In the genomic region with DNA sequence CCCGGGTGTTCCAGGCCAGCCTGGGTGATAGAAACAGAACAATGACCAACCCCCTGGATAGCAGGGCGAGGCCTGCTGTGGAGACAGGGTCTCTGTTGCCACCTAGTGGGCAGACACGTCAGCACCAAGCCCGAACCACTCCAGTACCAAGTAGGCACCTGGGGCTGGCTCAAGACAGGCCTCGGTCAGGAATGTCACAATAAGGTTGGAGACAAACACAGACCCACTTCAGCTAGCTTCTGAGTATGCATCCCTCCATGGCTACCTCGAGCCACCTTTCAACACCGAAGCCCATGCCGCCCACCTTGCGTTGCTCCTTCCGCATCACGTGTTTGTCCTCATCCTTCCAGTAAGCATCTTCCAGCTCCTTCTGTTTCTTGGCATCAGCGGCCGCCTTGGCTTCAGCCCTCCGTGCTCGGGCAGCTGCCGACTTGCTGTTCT, we compare ENCODE assay signal across 9 mouse cellular contexts. TPM values are rescaled to one million over a fixed set of nuclear protein-coding genes. Genes with fewer than 3 reads are reported as not detected.
DNase-seq lines count a peak whose midpoint lies in the region; ATAC-seq lines count a peak whose summit lies in the region.
"Had no signal": no experiment of that assay in that cellular context is flagged by ENCODE, and none has a peak within 500 bp of the region (broad histone marks: within the 10 kb centered on the region; RNA-seq: fewer than 3 reads in every experiment).

No protein-coding gene starts in this region.

- H3K4me2 ChIP-seq in limb, embryonic 11.5 days (ENCODE audit: low read depth, severe bottlenecking) = 0 out of 2 replicates have a peak overlapping the region, but pooled peaks have one; percentile 52
- peak overlapping the region; percentile 34; the same call in 1 of the 2 replicates for H3K4me2 ChIP-seq in midbrain, embryonic 14.5 days (ENCODE audit: low read length)

- no peak overlapping the region for H3K9ac ChIP-seq in limb, embryonic 11.5 days (ENCODE audit: low read length)
- peak overlapping the region; percentile 13 for H3K9ac ChIP-seq in midbrain, embryonic 14.5 days (replicated peaks; ENCODE audit: low read length)
- H3K9ac ChIP-seq: stomach, embryonic 15.5 days had no signal

- no peak overlapping the region for H3K4me3 ChIP-seq in limb, embryonic 11.5 days (ENCODE audit: low read depth, low read length)
- H3K4me3 ChIP-seq in midbrain, embryonic 14.5 days (replicated peaks; ENCODE audit: low read depth, low read length) = no peak overlapping the region

- 49% methylated on average over 16 of the region's 16 CpGs for WGBS in limb, embryonic 11.5 days
- 49% methylated on average over 16 of the region's 16 CpGs for WGBS in midbrain, embryonic 14.5 days

- no peak overlapping the region for H3K27ac ChIP-seq in limb, embryonic 11.5 days (replicated peaks; ENCODE audit: low read depth, low read length)
- H3K27ac ChIP-seq in midbrain, embryonic 14.5 days (replicated peaks; ENCODE audit: low read depth, low read length) = peak overlapping the region; percentile 81

- DNase-seq in ovary, adult 18-20 months (ENCODE audit: low spot score) = peak; percentile 62
- no peak for DNase-seq in ovary, postnatal 10 days (ENCODE audit: low spot score)
- peak; percentile 86 for DNase-seq in embryo, embryonic 11 days
- peak; percentile 64 for DNase-seq in gastrocnemius, postnatal 25 days
- peak; percentile 85 for DNase-seq in kidney, adult 18-20 months
- DNase-seq in limb, embryonic 11.5 days (ENCODE audit: low spot score) = peak; percentile 83
- DNase-seq in midbrain, embryonic 14.5 days = peak; percentile 91
- DNase-seq in spleen, adult 18-20 months = peak; percentile 63 to 77

- H3K9me3 ChIP-seq in limb, embryonic 11.5 days (ENCODE audit: control insufficient read depth, low read length) = no peaks in the 10 kb centered on the region
- H3K9me3 ChIP-seq in midbrain, embryonic 14.5 days (ENCODE audit: control insufficient read depth, low read length) = no peaks in the 10 kb centered on the region
- H3K9me3 ChIP-seq: stomach, embryonic 15.5 days had no signal

- peaks cover 21% of the 10 kb centered on the region for H3K4me1 ChIP-seq in limb, embryonic 11.5 days (ENCODE audit: control insufficient read depth, insufficient read depth, low read length)
- peaks cover 33% of the 10 kb centered on the region for H3K4me1 ChIP-seq in midbrain, embryonic 14.5 days (ENCODE audit: control insufficient read depth, insufficient read depth, low read length)

- no peaks in the 10 kb centered on the region for H3K27me3 ChIP-seq in limb, embryonic 11.5 days (ENCODE audit: control insufficient read depth, insufficient read depth, low read length)
- no peaks in the 10 kb centered on the region for H3K27me3 ChIP-seq in midbrain, embryonic 14.5 days (ENCODE audit: control insufficient read depth, insufficient read depth, low read length)
- H3K27me3 ChIP-seq: stomach, embryonic 15.5 days had no signal

- no peak for ATAC-seq in limb, embryonic 11.5 days (ENCODE audit: insufficient number of reproducible peaks, low FRiP score, low TSS enrichment, low read depth)
- peak; percentile 3; the same call in 1 of the 2 replicates for ATAC-seq in midbrain, embryonic 14.5 days (ENCODE audit: low FRiP score, low TSS enrichment)

- H3K36me3 ChIP-seq in limb, embryonic 11.5 days (ENCODE audit: control insufficient read depth, insufficient read depth, low read length) = no peaks in the 10 kb centered on the region; the same call in 1 of the 2 replicates
- H3K36me3 ChIP-seq in midbrain, embryonic 14.5 days (ENCODE audit: control insufficient read depth, insufficient read depth, low read length) = peaks cover 11% of the 10 kb centered on the region

RNA-seq across cellular contexts. Expression of a gene that starts 4.1 kb away (rescaled TPM):
- total RNA-seq in gastrocnemius, postnatal 25 days (2021) = 10 to 100 TPM; 58.3 to 58.8 TPM
- 154 and 161 TPM in 2 replicates for polyA plus RNA-seq in limb, embryonic 11.5 days (2014; fragmentation: Nextera tagmentation; extraction: Ambion mirVana)
- polyA plus RNA-seq in midbrain, embryonic 14.5 days (2014; fragmentation: Nextera tagmentation; extraction: Ambion mirVana) = 149 and 178 TPM in 2 replicates

RNA-seq across cellular contexts. Expression of a gene that starts 6.6 kb away (rescaled TPM):
- total RNA-seq in gastrocnemius, postnatal 25 days (2021) = 10 to 100 TPM; 11.8 to 14.4 TPM
- 3.8 and 3.9 TPM in 2 replicates for polyA plus RNA-seq in limb, embryonic 11.5 days (2014; fragmentation: Nextera tagmentation; extraction: Ambion mirVana)
- polyA plus RNA-seq in midbrain, embryonic 14.5 days (2014; fragmentation: Nextera tagmentation; extraction: Ambion mirVana) = 13.3 and 16.0 TPM in 2 replicates

RNA-seq across cellular contexts. Expression of a gene that starts 22.9 kb away (rescaled TPM):
- not detected for total RNA-seq in gastrocnemius, postnatal 25 days (2021)
- polyA plus RNA-seq in limb, embryonic 11.5 days (2014; fragmentation: Nextera tagmentation; extraction: Ambion mirVana) = 0.09 and 0.34 TPM in 2 replicates
- 0.40 and 0.96 TPM in 2 replicates for polyA plus RNA-seq in midbrain, embryonic 14.5 days (2014; fragmentation: Nextera tagmentation; extraction: Ambion mirVana)

RNA-seq across cellular contexts. Expression of a gene that starts 27.6 kb away (rescaled TPM):
- total RNA-seq in gastrocnemius, postnatal 25 days (2021) = 100 to 1,000 TPM; 829 to 878 TPM
- polyA plus RNA-seq in limb, embryonic 11.5 days (2014; fragmentation: Nextera tagmentation; extraction: Ambion mirVana) = 3,769 and 3,846 TPM in 2 replicates
- 2,701 and 2,857 TPM in 2 replicates for polyA plus RNA-seq in midbrain, embryonic 14.5 days (2014; fragmentation: Nextera tagmentation; extraction: Ambion mirVana)

RNA-seq across cellular contexts. Expression of a gene that starts 30.1 kb away (rescaled TPM):
- 10 to 100 TPM; 21.7 to 39.3 TPM for total RNA-seq in gastrocnemius, postnatal 25 days (2021)
- polyA plus RNA-seq in limb, embryonic 11.5 days (2014; fragmentation: Nextera tagmentation; extraction: Ambion mirVana) = 4.9 and 5.1 TPM in 2 replicates
- polyA plus RNA-seq in midbrain, embryonic 14.5 days (2014; fragmentation: Nextera tagmentation; extraction: Ambion mirVana) = 7.1 and 7.5 TPM in 2 replicates
